Mouse (Mus musculus) CH12.LX (cell line): ENCODE data around the gene Agfg2. TPM values are rescaled to one million over a fixed set of nuclear protein-coding genes. Genes with fewer than 3 reads are reported as not detected.

Experiments
- DNase-seq: peaks from one replicate; pipeline ENCODE4 v3.0.0-alpha.2; 2013; ENCODE audit errors: extremely low read depth
- H3K27ac ChIP-seq: 2 replicates; pipeline ENCODE4 v1.5.1; 2012; ENCODE audit warnings: low read depth, mild to moderate bottlenecking, control low read depth, moderate library complexity; ENCODE audit not compliant: insufficient read depth
- H3K27me3 ChIP-seq: replicated peaks from 2 replicates; pipeline ENCODE3; 2012; ENCODE audit warnings: inconsistent platforms
- H3K36me3 ChIP-seq, 2 experiments: replicated peaks in 1 of 2; 2 replicates each; pipeline versions ENCODE3 to v1.6.1; 2012; ENCODE audit warnings: inconsistent platforms in 1 of 2, low read length in 1 of 2, mild to moderate bottlenecking in 1 of 2, mixed read lengths in 1 of 2, moderate library complexity in 1 of 2; ENCODE audit not compliant: control insufficient read depth in 1 of 2, insufficient read depth in 1 of 2
- H3K4me1 ChIP-seq, 2 experiments: 2 replicates each; pipeline ENCODE4 v1.6.1; 2012; ENCODE audit warnings: inconsistent platforms in 1 of 2, moderate library complexity in 1 of 2; ENCODE audit not compliant: insufficient read depth in 2 of 2, control insufficient read depth in 1 of 2
- H3K4me2 ChIP-seq: 2 replicates; pipeline ENCODE4 v1.6.1; 2012; ENCODE audit warnings: low read depth, mild to moderate bottlenecking, control low read depth; ENCODE audit not compliant: poor library complexity, insufficient read depth, severe bottlenecking
- H3K4me3 ChIP-seq, 3 experiments: fragments of 150-350 bp in 1 of 3; sonication (generic) in 1 of 3; replicated peaks in 1 of 3; 2 replicates each; pipeline versions ENCODE3 to v1.5.1; 2011 to 2012; ENCODE audit warnings: low read depth in 2 of 3, low read length in 2 of 3, mild to moderate bottlenecking in 2 of 3, moderate library complexity in 2 of 3, control low read depth in 1 of 3, improper control_type of control experiment in 1 of 3, inconsistent platforms in 1 of 3, mixed read lengths in 1 of 3; ENCODE audit not compliant: poor library complexity in 1 of 3
- H3K79me2 ChIP-seq: replicated peaks from 2 replicates; pipeline ENCODE4 v1.6.1; 2012; ENCODE audit warnings: mild to moderate bottlenecking, moderate library complexity; ENCODE audit not compliant: control insufficient read depth, poor library complexity, insufficient read depth, severe bottlenecking; ENCODE audit errors: extremely low read depth
- H3K9ac ChIP-seq: 2 replicates; pipeline ENCODE4 v1.6.1; 2012; ENCODE audit warnings: low read depth, mild to moderate bottlenecking, control low read depth, moderate library complexity; ENCODE audit not compliant: insufficient read depth
- H3K9me3 ChIP-seq: replicated peaks from 2 replicates; pipeline ENCODE3; 2012; ENCODE audit warnings: low read length, inconsistent platforms, mixed read lengths
- BHLHE40 ChIP-seq: IDR thresholded peaks from 2 replicates; pipeline ENCODE4 v1.6.1; 2011; ENCODE audit warnings: mild to moderate bottlenecking, low read depth, low read length, improper control_type of control experiment
- CHD1 ChIP-seq: IDR thresholded peaks from 2 replicates; pipeline ENCODE4 v1.6.1; 2012; ENCODE audit warnings: low read depth, low read length, improper control_type of control experiment, inconsistent platforms
- CHD2 ChIP-seq: IDR thresholded peaks from 2 replicates; pipeline ENCODE4 v1.6.1; 2011; ENCODE audit warnings: low read length, improper control_type of control experiment
- EP300 ChIP-seq: IDR thresholded peaks from 2 replicates; pipeline ENCODE4 v1.6.1; 2011; ENCODE audit warnings: low read length, improper control_type of control experiment
- MAZ ChIP-seq: IDR thresholded peaks from 2 replicates; pipeline ENCODE4 v1.6.1; 2012; ENCODE audit warnings: low read depth, mild to moderate bottlenecking, inconsistent platforms, low read length, improper control_type of control experiment, moderate library complexity
- NRF1 ChIP-seq: IDR thresholded peaks from 2 replicates; pipeline ENCODE4 v1.6.1; 2014; ENCODE audit warnings: low read depth, mild to moderate bottlenecking, inconsistent platforms, low read length, improper control_type of control experiment, moderate library complexity
- RAD21 ChIP-seq: IDR thresholded peaks from 2 replicates; pipeline ENCODE4 v1.6.1; 2011; ENCODE audit warnings: low read depth, mild to moderate bottlenecking, low read length, improper control_type of control experiment, moderate library complexity
- SIN3A ChIP-seq: IDR thresholded peaks from 2 replicates; pipeline ENCODE4 v1.6.1; 2012; ENCODE audit warnings: low read length, improper control_type of control experiment, inconsistent platforms
- SMC3 ChIP-seq: IDR thresholded peaks from 2 replicates; pipeline ENCODE4 v1.6.1; 2011; ENCODE audit warnings: low read depth, low read length, improper control_type of control experiment
- UBTF ChIP-seq: IDR thresholded peaks from 2 replicates; pipeline ENCODE4 v1.6.1; 2012; ENCODE audit warnings: low read depth, mild to moderate bottlenecking, inconsistent platforms, low read length, improper control_type of control experiment, moderate library complexity
- ZKSCAN1 ChIP-seq: IDR thresholded peaks from 2 replicates; pipeline ENCODE4 v1.6.1; 2012; ENCODE audit warnings: low read depth, inconsistent platforms, low read length, improper control_type of control experiment, borderline replicate concordance
- dilution Hi-C: fragments of 300-500 bp; cut with MboI; formaldehyde crosslinking; loops from 2 replicates; pipeline ENCODE4 v1.14.3; 2020; ENCODE audit warnings: low sequenced_read_pairs; ENCODE audit not compliant: extremely low pct_unique_long_range_greater_than_20kb, extremely low pct_ligation_motif_present
- in situ Hi-C: fragments of 300-500 bp; cut with MboI; formaldehyde crosslinking; loops from 3 replicates; pipeline ENCODE4 v1.14.3; 2019; ENCODE audit warnings: low sequenced_read_pairs, low pct_ligation_motif_present, low pct_unique_long_range_greater_than_20kb, mixed read lengths
- polyA plus RNA-seq: library from polyadenylated mRNA; unstranded; fragments of >175 nt; gene quantifications from 2 replicates; pipeline ENCODE4 v1.2.1, GENCODE M21; 2012; ENCODE audit warnings: low read depth; ENCODE audit not compliant: insufficient read length
- total RNA-seq, 2 experiments: library from RNA; depleted of rRNA; stranded (reverse); fragments of 300-350 nt in 1 of 2; fragments of >200 nt in 1 of 2; gene quantifications; 2 replicates each; pipeline ENCODE4 v1.2.3; 2012 to 2014

Gene Agfg2
- total and polyA plus RNA-seq, 3 experiments = 8.7 to 16.7 (median 13.4) TPM

DNA sequence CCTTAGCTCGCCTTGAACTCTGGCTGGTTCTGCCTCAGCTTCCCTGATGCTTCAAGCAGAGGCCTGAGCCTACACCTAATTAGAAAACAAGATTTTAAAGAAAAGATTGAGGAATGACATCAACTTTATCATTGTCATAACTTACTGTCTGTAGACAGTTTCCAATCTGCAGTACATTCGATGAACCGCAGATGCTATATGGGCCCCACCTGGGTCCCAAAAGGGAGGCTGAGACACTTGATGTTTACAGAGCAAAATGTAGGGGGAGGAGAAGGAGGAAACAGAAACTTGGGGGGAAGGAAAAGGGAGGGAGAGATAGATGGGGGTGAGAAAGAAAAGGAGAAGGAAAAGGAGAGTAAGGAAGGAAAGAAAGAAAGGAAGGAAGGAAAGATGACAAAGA, 5.4 kb upstream of the Agfg2 start:
- in situ Hi-C loops = no loop called here
- no peaks in the 10 kb centered on the region for H3K9me3 ChIP-seq
- no peak overlapping the region for H3K4me3 ChIP-seq
- H3K9ac ChIP-seq = no peak overlapping the region
- H3K27ac ChIP-seq = no peak overlapping the region
- H3K36me3 ChIP-seq = no peaks in the 10 kb centered on the region
- TF ChIP-seq RAD21 = no peak
- no peak for TF ChIP-seq CHD2
- TF ChIP-seq CHD1 = no peak
- TF ChIP-seq MAZ = no peak
- TF ChIP-seq SIN3A = no peak
- no peak for TF ChIP-seq NRF1
- TF ChIP-seq, all 38 proteins: peak for 0
- no peaks in the 10 kb centered on the region for H3K79me2 ChIP-seq
- H3K4me2 ChIP-seq = no peak overlapping the region
- dilution Hi-C loops = no loop called here
- no peaks in the 10 kb centered on the region for H3K27me3 ChIP-seq
- peaks cover 0 to 12% of the 10 kb centered on the region in 2 experiments; a peak in 1 of 4 replicates for H3K4me1 ChIP-seq
- DNase-seq = no peak

- Histone ChIP-seq H3K4me2 (no peak overlapping the region), H3K36me3 (peaks cover 0 to 12% of the 10 kb centered on the region in 2 experiments), H3K4me3 (no peak overlapping the region), H3K9ac (no peak overlapping the region), H3K9me3 (no peaks in the 10 kb centered on the region)
- no peak for DNase-seq
- TF ChIP-seq SMC3 (no peak), ZKSCAN1 (no peak)
- TF ChIP-seq, all 38 proteins: peak for 0
- H3K4me1 ChIP-seq = peaks cover 0 to 31% of the 10 kb centered on the region in 2 experiments; a peak in 2 of 4 replicates
- H3K79me2 ChIP-seq = no peaks in the 10 kb centered on the region
- in situ Hi-C loops = no loop called here
- dilution Hi-C loops = no loop called here
- no peaks in the 10 kb centered on the region for H3K27me3 ChIP-seq
- H3K27ac ChIP-seq = no peak overlapping the region
Observed at GRCm38 (mm10) chr5:137686127-137686790, 1.7 kb upstream of the Agfg2 start.

DNA sequence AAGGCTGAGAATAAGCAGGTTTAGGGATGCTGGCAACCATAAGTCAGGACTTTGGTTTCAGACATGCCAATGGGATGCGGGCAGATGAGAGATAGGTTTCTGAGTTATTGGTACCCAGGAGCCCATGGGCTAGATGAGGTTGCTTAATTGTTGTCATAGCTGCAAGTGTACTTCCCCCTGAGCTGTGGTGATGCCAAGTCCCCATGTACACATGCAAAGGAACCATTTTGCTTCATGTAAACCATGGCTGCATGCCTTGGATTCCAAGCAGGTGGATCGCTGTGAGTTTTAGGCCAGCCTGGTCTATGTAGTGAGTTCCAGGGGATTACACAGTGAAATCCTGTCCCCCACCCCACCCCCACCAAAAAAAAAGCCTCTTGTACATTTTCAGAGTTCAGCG, 1.1 kb upstream of the Agfg2 start:
- in situ Hi-C loops (no loop called here), dilution Hi-C loops (no loop called here)
- no peaks in the 10 kb centered on the region for H3K9me3 ChIP-seq
- DNase-seq = no peak
- H3K79me2 ChIP-seq = peaks cover 4% of the 10 kb centered on the region; the same call in 1 of the 2 replicates
- H3K4me1 ChIP-seq = peaks cover 0 to 31% of the 10 kb centered on the region in 2 experiments; a peak in 2 of 4 replicates
- no peaks in the 10 kb centered on the region for H3K27me3 ChIP-seq
- H3K4me2 ChIP-seq = no peak overlapping the region
- no peak overlapping the region for H3K9ac ChIP-seq
- no peak overlapping the region for H3K4me3 ChIP-seq
- peaks cover 0 to 15% of the 10 kb centered on the region in 2 experiments for H3K36me3 ChIP-seq
- no peak overlapping the region for H3K27ac ChIP-seq
- TF ChIP-seq BHLHE40 = no peak
- no peak for TF ChIP-seq EP300
- TF ChIP-seq UBTF = no peak
